In genomic region chr16:87455180-87455611, GRCm38 (mm10) we compare ENCODE assay signal across 8 mouse cellular contexts. TPM values are rescaled to one million over a fixed set of nuclear protein-coding genes. Genes with fewer than 3 reads are reported as not detected.
DNase-seq lines count a peak whose midpoint lies in the region; ATAC-seq and TF ChIP-seq lines count a peak whose summit lies in the region.

No protein-coding gene starts in this region.

- no peaks in the 10 kb centered on the region for H3K9me3 ChIP-seq in liver, embryonic 16.5 days (replicated peaks; ENCODE audit: control insufficient read depth, low read length)
- H3K9me3 ChIP-seq in neural tube, embryonic 15.5 days (replicated peaks) = no peaks in the 10 kb centered on the region

- H3K4me2 ChIP-seq in liver, embryonic 16.5 days (ENCODE audit: low read depth, low read length) = peak overlapping the region; percentile 64
- peak overlapping the region; percentile 87 for H3K4me2 ChIP-seq in neural tube, embryonic 15.5 days

- H3K9ac ChIP-seq in liver, embryonic 16.5 days (ENCODE audit: low read depth, low read length) = peak overlapping the region; percentile 80
- peak overlapping the region; percentile 90 for H3K9ac ChIP-seq in neural tube, embryonic 15.5 days (replicated peaks)

- H3K27ac ChIP-seq in testis, adult 2 months (ENCODE audit: control insufficient read depth, insufficient read depth, low read depth, low read length) = peak overlapping the region; percentile 71
- H3K27ac ChIP-seq in liver, embryonic 16.5 days (ENCODE audit: low read length) = peak overlapping the region; percentile 73
- peak overlapping the region; percentile 86 for H3K27ac ChIP-seq in neural tube, embryonic 15.5 days (replicated peaks)

- H3K4me3 ChIP-seq in testis, adult 2 months (ENCODE audit: control insufficient read depth, low read depth, low read length) = peak overlapping the region; percentile 94
- peak overlapping the region; percentile 92 for H3K4me3 ChIP-seq in liver, embryonic 16.5 days (ENCODE audit: low read depth, low read length)
- peak overlapping the region; percentile 69 for H3K4me3 ChIP-seq in neural tube, embryonic 15.5 days (replicated peaks)

- TF ChIP-seq POLR2A in testis, adult 2 months (IDR thresholded peaks at IDR 0.05; ENCODE audit: control insufficient read depth, low read depth, low read length) = no peak

- no peaks in the 10 kb centered on the region for H3K27me3 ChIP-seq in testis, adult 2 months (ENCODE audit: control insufficient read depth, insufficient read depth, low read length)
- H3K27me3 ChIP-seq in liver, embryonic 16.5 days (ENCODE audit: control insufficient read depth, insufficient read depth, low read depth, low read length) = no peaks in the 10 kb centered on the region
- no peaks in the 10 kb centered on the region for H3K27me3 ChIP-seq in neural tube, embryonic 15.5 days (replicated peaks)

- WGBS in liver, embryonic 16.5 days (ENCODE audit: insufficient replicate concordance) = 0% methylated on average over 37 of the region's 38 CpGs
- under 1% methylated on average over 38 of the region's 38 CpGs for WGBS in neural tube, embryonic 15.5 days

- TF ChIP-seq CTCF in testis, adult 2 months (IDR thresholded peaks at IDR 0.05; ENCODE audit: control insufficient read depth, insufficient read depth, insufficient replicate concordance, low read depth, low read length) = no peak

- peak; percentile 42 to 45 for ATAC-seq in hematopoietic stem cell, adult 5-6 weeks (replicated peaks in 1 of 2; ENCODE audit: insufficient read depth in 1 of 2, low FRiP score in 2 of 2, low TSS enrichment in 1 of 2, low read depth in 1 of 2, poor library complexity in 2 of 2, severe bottlenecking in 2 of 2)
- ATAC-seq in liver, embryonic 16.5 days (ENCODE audit: low read depth) = peak; percentile 72
- ATAC-seq in neural tube, embryonic 15.5 days (ENCODE audit: low FRiP score) = peak; percentile 72

- peaks cover 11% of the 10 kb centered on the region for H3K4me1 ChIP-seq in testis, adult 2 months (ENCODE audit: control insufficient read depth, insufficient read depth, low read length)
- peaks cover 18% of the 10 kb centered on the region for H3K4me1 ChIP-seq in liver, embryonic 16.5 days (ENCODE audit: control insufficient read depth, low read depth, low read length)
- peaks cover 26% of the 10 kb centered on the region for H3K4me1 ChIP-seq in neural tube, embryonic 15.5 days

- no peaks in the 10 kb centered on the region; the same call in 1 of the 2 replicates for H3K36me3 ChIP-seq in testis, adult 2 months (ENCODE audit: control insufficient read depth, insufficient read depth, low read length)
- peaks cover 2% of the 10 kb centered on the region; the same call in 1 of the 2 replicates for H3K36me3 ChIP-seq in liver, embryonic 16.5 days (ENCODE audit: control insufficient read depth, insufficient read depth)
- H3K36me3 ChIP-seq in neural tube, embryonic 15.5 days = peaks cover 9% of the 10 kb centered on the region

- DNase-seq in testis, postnatal 10 days (ENCODE audit: low spot score) = no peak
- peak; percentile 24 for DNase-seq in embryo, embryonic 10.5 days (ENCODE audit: low spot score)
- no peak for DNase-seq in thymus, postnatal 14 days
- no peak for DNase-seq in cerebellum, postnatal 25 days

RNA-seq across cellular contexts. Expression of gene Usp16, which starts 0.7 kb away (rescaled TPM):
- 71.7 and 79.6 TPM in 2 replicates for polyA plus RNA-seq in testis, adult 2 months (2012; rRNA removed)
- 58.2 and 83.0 TPM in 2 replicates for total RNA-seq in hematopoietic stem cell, adult 5-6 weeks (2017)
- 13.6 and 15.7 TPM in 2 replicates for polyA plus RNA-seq in liver, embryonic 16.5 days (2015; fragmentation: Nextera tagmentation; extraction: Ambion mirVana)
- 47.8 and 48.8 TPM in 2 replicates for polyA plus RNA-seq in neural tube, embryonic 15.5 days (2015; fragmentation: Nextera tagmentation; extraction: Ambion mirVana)

RNA-seq across cellular contexts. Expression of gene Rwdd2b, which starts 14.8 kb away (rescaled TPM):
- 2.5 and 3.2 TPM in 2 replicates for polyA plus RNA-seq in testis, adult 2 months (2012; rRNA removed)
- 18.3 and 18.8 TPM in 2 replicates for total RNA-seq in hematopoietic stem cell, adult 5-6 weeks (2017)
- 3.6 and 4.1 TPM in 2 replicates for polyA plus RNA-seq in liver, embryonic 16.5 days (2015; fragmentation: Nextera tagmentation; extraction: Ambion mirVana)
- polyA plus RNA-seq in neural tube, embryonic 15.5 days (2015; fragmentation: Nextera tagmentation; extraction: Ambion mirVana) = 16.5 and 16.7 TPM in 2 replicates

RNA-seq across cellular contexts. Expression of gene Ltn1, which starts 22.8 kb away (rescaled TPM):
- 38.7 and 44.6 TPM in 2 replicates for polyA plus RNA-seq in testis, adult 2 months (2012; rRNA removed)
- 23.9 and 28.1 TPM in 2 replicates for total RNA-seq in hematopoietic stem cell, adult 5-6 weeks (2017)
- polyA plus RNA-seq in liver, embryonic 16.5 days (2015; fragmentation: Nextera tagmentation; extraction: Ambion mirVana) = 10.4 and 10.5 TPM in 2 replicates
- polyA plus RNA-seq in neural tube, embryonic 15.5 days (2015; fragmentation: Nextera tagmentation; extraction: Ambion mirVana) = 21.8 and 23.9 TPM in 2 replicates

RNA-seq across cellular contexts. Expression of gene Cct8, which starts 40.5 kb away (rescaled TPM):
- 42.5 and 57.1 TPM in 2 replicates for polyA plus RNA-seq in testis, adult 2 months (2012; rRNA removed)
- 511 and 633 TPM in 2 replicates for total RNA-seq in hematopoietic stem cell, adult 5-6 weeks (2017)
- polyA plus RNA-seq in liver, embryonic 16.5 days (2015; fragmentation: Nextera tagmentation; extraction: Ambion mirVana) = 185 and 211 TPM in 2 replicates
- polyA plus RNA-seq in neural tube, embryonic 15.5 days (2015; fragmentation: Nextera tagmentation; extraction: Ambion mirVana) = 379 and 417 TPM in 2 replicates
